Mouse (Mus musculus) Muller cell, postnatal 12 days (primary cell): ENCODE results near the gene Fem1b.
"Not testable (repeated sequence)": the region's sequence is repeated elsewhere in the genome, so short reads cannot be mapped to it uniquely, and the experiment has no call there.

Experiments
- DNase-seq: peaks from one replicate; pipeline ENCODE4 v3.0.0-alpha.2; 2015; ENCODE audit errors: inconsistent ontology term

Gene Fem1b

DNA sequence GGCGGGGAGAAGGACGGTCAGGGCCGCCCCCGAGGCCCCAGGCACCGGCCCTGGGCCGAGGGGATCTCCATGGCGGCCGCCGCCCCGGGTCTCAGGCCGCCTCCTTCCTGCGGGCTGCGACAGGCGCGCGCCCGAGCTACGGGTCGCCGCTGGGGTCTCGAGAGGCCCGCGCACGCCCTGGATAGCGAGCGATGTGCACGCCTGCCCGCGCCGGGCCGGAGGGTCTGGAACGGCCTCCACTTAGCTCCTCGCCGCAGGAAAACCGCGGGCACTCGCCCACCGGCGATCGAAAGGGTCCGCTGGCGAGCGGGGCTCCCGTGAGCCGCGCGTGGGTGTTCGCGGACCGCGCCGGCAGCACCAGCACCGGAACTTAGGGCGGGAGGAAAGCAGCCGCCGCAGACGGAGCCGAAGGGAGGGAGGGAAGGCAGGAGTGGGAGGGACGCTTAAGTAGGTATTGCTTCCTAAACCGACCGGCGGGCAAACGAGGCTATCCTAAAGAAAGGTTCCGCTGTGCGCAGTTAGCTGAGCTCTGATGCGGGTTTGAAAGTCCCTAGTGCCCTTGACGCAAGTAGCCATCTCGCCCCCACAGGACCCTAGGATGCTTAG lies at the start of gene Fem1b:
Gene Fem1b, minus strand, starts transcription at position 419 of the 606 bp plus-strand sequence.
- peak; percentile 96 for DNase-seq

DNA sequence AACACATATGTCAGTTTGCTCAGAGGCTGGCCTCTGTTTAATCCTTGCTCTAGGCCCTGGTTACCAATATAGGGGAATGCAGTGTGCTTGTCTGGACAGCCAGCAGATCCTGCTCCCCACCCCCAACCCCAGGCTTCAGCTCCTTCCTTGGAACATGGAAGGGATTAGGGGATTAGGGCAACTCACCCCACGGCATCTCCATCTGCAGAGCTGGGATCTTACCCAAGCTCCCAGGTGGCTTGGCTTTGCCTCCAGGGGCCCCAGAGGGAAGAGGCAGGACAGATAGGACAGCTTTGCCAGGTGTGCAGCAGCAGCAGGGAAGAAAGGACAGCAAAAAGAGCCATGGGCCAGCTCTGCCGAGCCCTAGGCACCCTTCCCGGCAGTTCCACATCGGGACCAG lies 49.1 kb upstream of the Fem1b start:
- DNase-seq, result no peak

DNA sequence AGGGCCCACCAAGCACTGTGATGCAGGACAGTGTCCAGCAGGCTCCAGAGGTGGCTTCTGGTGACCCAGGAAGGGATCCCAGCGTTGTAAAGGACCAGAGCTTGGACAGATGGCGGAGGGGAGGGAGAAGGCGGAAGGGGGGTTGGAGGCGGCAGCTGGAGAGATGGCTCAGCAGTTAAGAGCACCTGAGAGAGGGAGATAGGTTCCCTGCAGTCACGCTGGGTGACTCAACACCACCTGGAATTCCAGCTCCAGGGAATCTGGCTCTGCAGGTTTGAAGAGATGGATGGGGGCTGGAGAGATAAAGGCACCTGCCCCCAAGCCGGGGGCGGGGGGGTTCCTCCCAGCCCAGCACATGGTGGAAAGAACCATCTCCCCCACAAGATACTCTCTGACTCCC lies 48.4 kb upstream of the Fem1b start:
- DNase-seq, result not testable (repeated sequence)

DNA sequence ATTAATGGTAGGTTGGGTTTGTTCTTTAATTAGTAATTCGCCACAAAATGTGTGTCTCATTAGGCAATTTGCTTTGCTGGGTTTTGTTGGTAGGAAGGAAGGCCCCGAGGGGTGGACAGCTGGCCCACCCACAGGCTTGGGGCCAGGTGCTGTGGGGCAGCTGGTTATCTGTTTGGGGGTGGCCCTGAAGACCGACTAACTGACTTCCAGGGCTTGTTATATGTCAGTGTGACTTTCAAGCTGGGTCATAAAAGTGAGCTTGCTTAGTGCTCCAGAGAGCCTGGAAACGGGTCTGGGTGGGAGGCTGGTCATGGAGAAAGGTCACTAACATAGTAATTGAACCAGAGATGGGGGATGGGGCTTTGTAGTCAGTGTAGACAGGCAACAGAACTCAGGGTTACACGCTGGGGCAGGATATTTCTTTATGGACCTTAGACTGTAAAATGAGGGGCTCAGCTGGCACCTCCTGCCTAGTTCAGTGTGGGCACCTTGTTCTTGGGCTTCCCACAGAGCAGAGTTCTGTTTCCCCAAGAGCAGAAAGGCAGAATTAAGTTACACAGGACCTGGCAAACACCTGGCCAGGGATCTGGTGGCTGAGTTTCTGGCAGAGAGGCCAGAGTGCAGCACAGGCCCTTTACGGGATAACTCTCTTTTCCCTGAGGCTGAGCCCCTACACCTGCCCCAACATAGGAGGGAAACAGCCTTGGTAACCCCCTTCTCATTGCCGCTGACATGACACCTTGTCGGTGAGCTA lies 46.7 kb upstream of the Fem1b start:
- DNase-seq, result peak; percentile 63

- DNase-seq, result peak; percentile 76
Measured at GRCm38 (mm10) chr9:62857719-62858261, 46.1 kb upstream of the Fem1b start, which contains the start of gene Calml4. Gene Calml4, plus strand, starts transcription at chr9:62858080.

- DNase-seq, result no peak
Measured at GRCm38 (mm10) chr9:62857216-62857615, 45.5 kb upstream of the Fem1b start.

GRCm38 (mm10) chr9:62854483-62854882 lies 42.7 kb upstream of the Fem1b start:
- DNase-seq, result no peak

- DNase-seq, result no peak
Measured at GRCm38 (mm10) chr9:62851571-62851970, 39.8 kb upstream of the Fem1b start.

DNA sequence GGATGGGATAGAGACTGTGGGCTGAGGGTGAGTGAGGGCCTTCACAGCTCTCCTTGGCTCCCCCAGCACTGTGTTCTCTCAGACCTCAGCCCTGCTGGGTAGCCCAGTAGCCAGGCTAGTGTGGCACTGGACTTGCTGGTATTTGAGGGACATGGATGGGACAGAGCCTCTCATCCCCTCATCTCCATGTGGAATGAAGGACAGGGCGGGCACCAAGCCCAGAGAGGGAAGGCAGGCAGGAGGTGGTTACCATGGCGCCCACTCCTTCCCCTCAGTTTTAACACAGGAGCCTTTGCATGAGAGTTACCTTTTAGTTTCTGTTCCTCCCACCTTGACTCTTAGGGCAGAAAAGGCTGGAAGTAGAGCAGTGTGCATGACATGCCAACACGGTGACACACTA lies 36.9 kb upstream of the Fem1b start:
- DNase-seq, result no peak

DNA sequence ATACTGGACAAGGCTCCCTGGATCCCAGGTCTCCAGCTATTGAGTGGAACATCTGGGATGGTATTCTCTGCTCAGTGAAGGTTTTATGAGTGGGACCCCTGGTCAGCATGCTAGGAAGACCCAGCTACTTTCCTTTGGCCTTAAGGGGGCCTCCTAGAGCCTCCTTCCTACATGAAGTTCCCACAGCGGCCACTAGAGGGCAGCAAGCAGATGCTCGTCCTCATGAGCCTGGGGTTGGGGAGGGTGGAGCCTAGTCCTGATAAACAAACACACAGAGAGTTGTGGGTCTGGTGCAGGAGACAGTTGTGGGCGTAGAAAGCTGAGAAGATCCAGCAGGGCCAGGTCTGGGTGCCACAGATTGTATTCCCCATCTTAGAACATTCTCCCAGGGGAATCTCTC lies 36.0 kb upstream of the Fem1b start:
- peak; percentile 81 for DNase-seq

DNA sequence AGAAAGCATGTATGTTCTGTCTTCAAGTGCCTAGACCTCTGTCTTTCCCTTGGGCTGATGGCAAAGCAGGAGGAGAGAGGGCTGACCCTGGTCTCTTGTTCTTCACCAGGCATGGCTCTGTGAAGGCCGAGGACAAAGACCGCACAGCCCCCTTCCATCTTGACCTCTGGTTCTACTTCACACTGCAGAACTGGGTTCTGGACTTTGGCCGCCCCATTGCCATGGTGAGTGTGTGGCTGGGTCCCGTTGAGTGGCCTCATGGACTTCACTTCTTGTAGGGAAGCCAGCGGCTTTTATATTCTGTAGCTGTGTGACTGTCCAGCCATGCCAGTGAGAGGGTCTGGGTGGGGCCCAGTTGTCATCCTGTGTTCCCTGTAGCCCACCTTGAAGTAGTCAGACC lies 32.7 kb upstream of the Fem1b start:
- DNase-seq, result no peak

DNA sequence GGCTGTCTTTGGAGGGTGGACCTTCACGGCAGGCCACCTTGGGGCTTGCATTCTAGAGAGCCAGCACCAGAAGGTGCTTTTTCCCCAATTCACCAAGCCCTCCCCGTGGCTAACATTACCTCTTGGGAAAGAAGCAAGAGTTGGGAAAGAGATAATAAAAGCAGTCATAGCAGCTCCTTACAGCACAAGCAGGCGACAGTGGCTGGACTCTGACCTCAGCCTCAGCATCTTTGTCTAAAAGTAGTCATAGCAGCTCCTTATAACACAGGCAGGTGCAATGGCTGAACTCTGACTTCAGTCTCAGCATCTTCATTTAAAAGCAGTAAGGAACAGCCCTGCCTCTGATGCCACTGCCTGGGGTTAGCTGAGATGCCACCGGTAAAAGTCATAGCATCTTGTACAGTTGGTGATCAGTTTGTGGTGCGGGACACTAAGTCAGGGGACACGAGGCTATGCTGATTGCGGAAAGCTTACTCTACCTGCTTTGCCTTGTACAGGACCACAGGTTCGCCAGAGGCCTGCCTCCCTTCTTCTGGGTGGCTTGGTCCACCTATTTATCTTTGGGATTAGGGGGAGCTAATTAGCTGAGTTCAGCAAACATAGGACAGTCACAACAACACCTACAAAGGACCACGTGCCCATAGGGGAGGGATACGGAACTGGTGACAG lies 31.8 kb upstream of the Fem1b start:
- no peak for DNase-seq

GRCm38 (mm10) chr9:62839172-62839770 lies 27.5 kb upstream of the Fem1b start:
- DNase-seq, result no peak

DNA sequence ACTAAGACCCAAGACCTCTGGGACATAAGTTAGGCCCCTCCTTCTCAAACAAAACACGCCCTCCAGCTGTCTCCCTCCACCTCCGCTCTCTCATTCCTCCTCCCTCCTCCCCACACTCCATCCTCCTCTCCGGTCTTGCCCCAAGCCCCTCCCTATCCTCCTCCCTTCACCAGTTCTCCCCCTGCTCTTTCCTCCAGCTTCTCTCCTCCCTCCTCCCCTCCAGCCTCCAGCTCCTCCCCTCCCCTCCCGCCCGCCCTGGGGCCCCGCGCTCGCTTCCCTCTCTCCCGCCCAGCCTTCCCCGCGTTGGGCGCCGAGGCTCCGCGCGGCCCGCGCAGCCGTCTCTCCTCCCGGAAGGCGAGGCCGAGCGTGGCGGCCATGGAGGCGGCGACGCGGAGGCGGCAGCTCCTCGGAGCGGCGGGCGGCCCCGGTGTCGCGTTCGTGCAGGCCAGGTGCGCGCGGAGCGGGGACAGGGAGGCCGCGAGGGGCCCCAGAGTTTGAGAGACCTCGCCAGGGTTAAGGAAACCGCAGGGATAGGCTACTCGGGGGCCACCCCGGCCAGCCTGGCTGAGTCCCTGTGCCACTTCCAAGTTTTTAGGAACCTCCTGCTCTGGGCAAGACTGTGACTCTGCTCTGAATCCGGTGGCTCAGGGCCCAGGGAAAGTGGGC lies 26.9 kb upstream of the Fem1b start, which contains the start of gene Cln6:
Gene Cln6, plus strand, starts transcription at position 280 of the 666 bp plus-strand sequence.
- DNase-seq, result peak; percentile 94

DNA sequence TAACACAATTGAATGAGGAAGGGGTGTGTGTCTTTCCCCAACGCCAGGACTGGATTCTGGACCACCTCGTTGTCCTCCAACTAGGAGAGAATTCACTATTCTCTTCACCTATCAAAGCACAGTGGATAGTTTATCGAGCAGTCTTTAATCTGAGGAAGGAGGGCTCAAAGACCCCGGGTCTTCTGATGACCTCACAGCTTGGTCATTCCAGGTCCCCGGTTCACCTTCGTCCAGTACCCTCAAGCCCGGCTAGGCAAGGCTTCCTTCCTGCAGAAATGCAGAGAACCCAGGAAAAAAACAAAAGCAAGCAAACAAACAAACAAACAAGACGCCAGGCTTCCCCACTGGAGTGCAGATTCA lies 26.4 kb upstream of the Fem1b start:
- DNase-seq, result no peak

GRCm38 (mm10) chr9:62837611-62838010 lies 25.9 kb upstream of the Fem1b start:
- DNase-seq, result no peak

- no peak for DNase-seq
Measured at GRCm38 (mm10) chr9:62835705-62836446, 24.1 kb upstream of the Fem1b start.

GRCm38 (mm10) chr9:62834906-62835305 lies 23.2 kb upstream of the Fem1b start:
- DNase-seq, result no peak

- no peak for DNase-seq
Measured at GRCm38 (mm10) chr9:62829877-62830276, 18.1 kb upstream of the Fem1b start.

- peak; percentile 98 for DNase-seq
Measured at GRCm38 (mm10) chr9:62828662-62829086, 16.9 kb upstream of the Fem1b start.
